Mouse (Mus musculus) liver, postnatal 0 days (tissue): ENCODE results near the gene Adprh.

ENCODE experiments used
- CTCF ChIP-seq: sonication (generic); IDR thresholded peaks from 2 replicates; pipeline ENCODE4 v1.5.1; 2016; ENCODE audit warnings: antibody characterized with exemption, low read depth
- EP300 ChIP-seq: IDR thresholded peaks from 2 replicates; pipeline ENCODE4 v1.6.1; 2016; ENCODE audit warnings: antibody characterized with exemption, low read depth, mild to moderate bottlenecking

GRCm38 (mm10) chr16:38471697-38472506, 19.4 kb upstream of the Adprh start:
- TF ChIP-seq CTCF (0 out of 2 replicates have a peak, but pooled peaks have one; percentile 10), EP300 (no peak)
